Mouse (Mus musculus) forebrain, postnatal 0 days (tissue): Measurements from ENCODE around the gene Pex11a. TPM values are rescaled to one million over a fixed set of nuclear protein-coding genes. Genes with fewer than 3 reads are reported as not detected.
A peak's percentile ranks its signal among the peaks of the same experiment; 100 is the strongest.

ENCODE experiments used
- ATAC-seq: fragments of 200-750 bp; cut with Nextera tagmentation; 2 replicates; pipeline ENCODE4 v1.8.0; 2017; ENCODE audit warnings: mild to moderate bottlenecking, moderate library complexity
- DNase-seq: peaks from one replicate; pipeline ENCODE4 v3.0.0-alpha.2; 2015
- H3K27ac ChIP-seq: fragments of 300-500 bp; sonication (generic); 2 replicates; pipeline ENCODE4 v1.5.1; 2014; ENCODE audit warnings: low read depth, mild to moderate bottlenecking, antibody characterized with exemption, low read length, moderate library complexity, mixed read lengths
- H3K27me3 ChIP-seq: fragments of 300-500 bp; sonication (generic); 2 replicates; pipeline ENCODE4 v1.6.1; 2014; ENCODE audit warnings: mild to moderate bottlenecking, low read length, mixed read lengths; ENCODE audit not compliant: insufficient read depth
- H3K36me3 ChIP-seq: fragments of 300-500 bp; sonication (generic); 2 replicates; pipeline ENCODE4 v1.6.1; 2014; ENCODE audit warnings: mild to moderate bottlenecking, moderate library complexity; ENCODE audit not compliant: insufficient read depth
- H3K4me1 ChIP-seq: fragments of 300-500 bp; sonication (generic); 2 replicates; pipeline ENCODE4 v1.6.1; 2014; ENCODE audit warnings: antibody characterized with exemption; ENCODE audit not compliant: insufficient read depth
- H3K4me2 ChIP-seq: fragments of 300-500 bp; sonication (generic); 2 replicates; pipeline ENCODE4 v1.6.1; 2014; ENCODE audit warnings: low read depth, mild to moderate bottlenecking, moderate library complexity
- H3K4me3 ChIP-seq: fragments of 300-500 bp; sonication (generic); 2 replicates; pipeline ENCODE4 v1.5.1; 2014; ENCODE audit warnings: low read depth, low read length, mixed read lengths
- H3K9ac ChIP-seq: fragments of 300-500 bp; sonication (generic); 2 replicates; pipeline ENCODE4 v1.6.1; 2014; ENCODE audit warnings: mild to moderate bottlenecking
- H3K9me3 ChIP-seq: fragments of 300-500 bp; sonication (generic); 2 replicates; pipeline ENCODE4 v1.6.1; 2016; ENCODE audit warnings: low read length
- CTCF ChIP-seq: sonication (generic); IDR thresholded peaks from 2 replicates; pipeline ENCODE4 v1.5.1; 2016; ENCODE audit warnings: antibody characterized with exemption, control low read depth, low read depth
- WGBS: fragments of 180-500 bp; shearing (Covaris S2); extraction: QIAGEN DNeasy Blood & Tissue Kit; methylation state at CpG from one replicate; pipeline ENCODE4 v1.1.7; 2014; 5-methylcytosine and 5-hydroxymethylcytosine counted together
- polyA plus RNA-seq: library from polyadenylated mRNA; unstranded; fragments of >200 nt; fragmentation: Nextera tagmentation; extraction: Ambion mirVana; gene quantifications from 2 replicates; pipeline ENCODE4 v1.2.1, GENCODE M21; 2015
- total RNA-seq: library from RNA; depleted of rRNA; stranded (reverse); fragments of >200 nt; gene quantifications from 2 replicates; pipeline ENCODE4 v1.2.3, GENCODE M21; 2014

Pex11a gene
- total and polyA plus RNA-seq, 2 experiments from 2014 or later: 1.3 to 17.3 TPM

GRCm38 (mm10) chr7:79736511-79736910 lies 6.4 kb downstream of the Pex11a start:
- H3K36me3 ChIP-seq: peaks cover 17% of the 10 kb centered on the region; the same call in 1 of the 2 replicates
- H3K9ac ChIP-seq: no peak overlapping the region
- H3K9me3 ChIP-seq: no peaks in the 10 kb centered on the region

GRCm38 (mm10) chr7:79734563-79734962 lies 8.4 kb downstream of the Pex11a start:
- no peak overlapping the region for H3K4me3 ChIP-seq
- TF ChIP-seq CTCF: no peak

More at GRCm38 (mm10) chr7:79736511-79736910, 6.4 kb downstream of the Pex11a start:
- 90% methylated on average over 14 of the region's 14 CpGs for WGBS
- H3K4me1 ChIP-seq: no peaks in the 10 kb centered on the region
- no peak for ATAC-seq
- no peak overlapping the region for H3K27ac ChIP-seq
- no peak overlapping the region for H3K4me2 ChIP-seq
- H3K27me3 ChIP-seq: no peaks in the 10 kb centered on the region
- H3K4me3 ChIP-seq: no peak overlapping the region
- TF ChIP-seq CTCF: no peak
- no peak for DNase-seq

GRCm38 (mm10) chr7:79732622-79733021 lies 10.3 kb downstream of the Pex11a start, which contains the start of gene Plin1:
Gene Plin1 (minus strand): TSS chr7:79732903.
- Histone ChIP-seq H3K9ac (no peak within 1 kb of the TSS), H3K9me3 (no peaks in the 10 kb centered on the region), H3K4me3 (no peak within 1 kb of the TSS), H3K4me1 (no peaks in the 10 kb centered on the region), H3K36me3 (peaks cover 13% of the 10 kb centered on the region; the same call in 1 of the 2 replicates), H3K4me2 (no peak within 1 kb of the TSS), H3K27me3 (no peaks in the 10 kb centered on the region), H3K27ac (no peak within 1 kb of the TSS)
- no peak for DNase-seq
- no peak for ATAC-seq
- TF ChIP-seq CTCF: no peak
- WGBS: 66% methylated on average over 4 of the region's 4 CpGs

More at GRCm38 (mm10) chr7:79734563-79734962, 8.4 kb downstream of the Pex11a start:
- Histone ChIP-seq H3K36me3 (peaks cover 17% of the 10 kb centered on the region; the same call in 1 of the 2 replicates), H3K4me2 (no peak overlapping the region), H3K9ac (no peak overlapping the region), H3K9me3 (no peaks in the 10 kb centered on the region), H3K4me1 (no peaks in the 10 kb centered on the region), H3K27me3 (no peaks in the 10 kb centered on the region), H3K27ac (no peak overlapping the region)
- ATAC-seq (no peak), DNase-seq (no peak)
- 78% methylated on average over 8 of the region's 8 CpGs for WGBS

GRCm38 (mm10) chr7:79731438-79731837 lies 11.5 kb downstream of the Pex11a start:
- H3K27me3 ChIP-seq: no peaks in the 10 kb centered on the region

GRCm38 (mm10) chr7:79729743-79730370 lies 13.1 kb downstream of the Pex11a start:
- Histone ChIP-seq H3K9me3 (no peaks in the 10 kb centered on the region), H3K4me3 (no peak overlapping the region), H3K27me3 (no peaks in the 10 kb centered on the region), H3K4me2 (no peak overlapping the region), H3K4me1 (no peaks in the 10 kb centered on the region), H3K36me3 (no peaks in the 10 kb centered on the region), H3K27ac (no peak overlapping the region), H3K9ac (no peak overlapping the region)
- TF ChIP-seq CTCF: peak; percentile 30; the same call in 1 of the 2 replicates
- ATAC-seq (no peak), DNase-seq (no peak)
- WGBS: 57% methylated on average over 11 of the region's 11 CpGs

More at GRCm38 (mm10) chr7:79731438-79731837, 11.5 kb downstream of the Pex11a start:
- no peak for ATAC-seq
- H3K4me1 ChIP-seq: no peaks in the 10 kb centered on the region
- TF ChIP-seq CTCF: no peak
- H3K4me3 ChIP-seq: no peak overlapping the region
- H3K4me2 ChIP-seq: no peak overlapping the region
- 0 out of 2 replicates have a peak, but pooled peaks cover 3% of the 10 kb centered on the region for H3K36me3 ChIP-seq
- WGBS: 67% methylated on average over 13 of the region's 13 CpGs
- no peak overlapping the region for H3K27ac ChIP-seq
- no peak overlapping the region for H3K9ac ChIP-seq
- DNase-seq: no peak
- no peaks in the 10 kb centered on the region for H3K9me3 ChIP-seq

- no peaks in the 10 kb centered on the region for H3K36me3 ChIP-seq
Measured at GRCm38 (mm10) chr7:79729169-79729568, 13.8 kb downstream of the Pex11a start.

GRCm38 (mm10) chr7:79728219-79728618 lies 14.7 kb downstream of the Pex11a start:
- Histone ChIP-seq H3K4me1 (no peaks in the 10 kb centered on the region), H3K27me3 (no peaks in the 10 kb centered on the region), H3K36me3 (no peaks in the 10 kb centered on the region), H3K27ac (no peak overlapping the region), H3K9ac (no peak overlapping the region), H3K9me3 (no peaks in the 10 kb centered on the region), H3K4me2 (no peak overlapping the region), H3K4me3 (no peak overlapping the region)
- peak; percentile 52 for DNase-seq
- 32% methylated on average over 6 of the region's 6 CpGs for WGBS
- no peak for ATAC-seq
- peak; percentile 73 for TF ChIP-seq CTCF

More at GRCm38 (mm10) chr7:79729169-79729568, 13.8 kb downstream of the Pex11a start:
- Histone ChIP-seq H3K27ac (no peak overlapping the region), H3K4me1 (no peaks in the 10 kb centered on the region), H3K9ac (no peak overlapping the region), H3K9me3 (no peaks in the 10 kb centered on the region), H3K4me2 (no peak overlapping the region), H3K4me3 (no peak overlapping the region), H3K27me3 (no peaks in the 10 kb centered on the region)
- peak; percentile 69 for ATAC-seq
- peak; percentile 77 for TF ChIP-seq CTCF
- DNase-seq: peak; percentile 75
- 5% methylated on average over 8 of the region's 8 CpGs for WGBS
